Mouse (Mus musculus): ENCODE results near the gene Krt71.

Gene Krt71

DNA sequence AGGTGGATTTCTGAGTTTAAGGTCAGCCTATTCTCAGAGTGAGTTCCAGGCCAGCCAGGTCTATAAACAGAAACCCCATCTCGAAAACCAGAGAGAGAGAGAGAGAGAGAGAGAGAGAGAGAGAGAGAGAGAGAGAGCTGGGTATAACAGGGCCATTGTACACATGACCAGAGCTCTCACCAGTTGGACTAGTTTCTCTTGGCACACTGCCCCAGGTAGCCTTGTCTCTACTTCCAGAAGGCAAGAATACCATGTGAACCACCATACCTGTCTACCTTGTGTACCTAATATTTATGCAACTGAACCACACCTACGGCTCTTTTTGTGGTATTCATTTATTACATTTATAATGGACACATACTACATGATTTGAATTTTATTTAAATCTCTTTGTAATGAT is 54.7 kb downstream of the Krt71 start:
- no peak for DNase-seq (ENCODE audit: low spot score)

Data from spleen, adult 12 weeks (tissue).